Mouse (Mus musculus) leukemia stem cell, adult 10-12 weeks (primary cell): ENCODE results near the gene Zfp84. TPM values are rescaled to one million over a fixed set of nuclear protein-coding genes. Genes with fewer than 3 reads are reported as not detected.

Experiments used
- polyA plus RNA-seq: library from polyadenylated mRNA; stranded (reverse); fragments of >175 nt; gene quantifications from 2 replicates; pipeline ENCODE4 v1.2.3, GENCODE M21; 2012; ENCODE audit warnings: low replicate concordance

Zfp84 gene
- polyA plus RNA-seq: 0.28 and 2.1 TPM in 2 replicates

DNA sequence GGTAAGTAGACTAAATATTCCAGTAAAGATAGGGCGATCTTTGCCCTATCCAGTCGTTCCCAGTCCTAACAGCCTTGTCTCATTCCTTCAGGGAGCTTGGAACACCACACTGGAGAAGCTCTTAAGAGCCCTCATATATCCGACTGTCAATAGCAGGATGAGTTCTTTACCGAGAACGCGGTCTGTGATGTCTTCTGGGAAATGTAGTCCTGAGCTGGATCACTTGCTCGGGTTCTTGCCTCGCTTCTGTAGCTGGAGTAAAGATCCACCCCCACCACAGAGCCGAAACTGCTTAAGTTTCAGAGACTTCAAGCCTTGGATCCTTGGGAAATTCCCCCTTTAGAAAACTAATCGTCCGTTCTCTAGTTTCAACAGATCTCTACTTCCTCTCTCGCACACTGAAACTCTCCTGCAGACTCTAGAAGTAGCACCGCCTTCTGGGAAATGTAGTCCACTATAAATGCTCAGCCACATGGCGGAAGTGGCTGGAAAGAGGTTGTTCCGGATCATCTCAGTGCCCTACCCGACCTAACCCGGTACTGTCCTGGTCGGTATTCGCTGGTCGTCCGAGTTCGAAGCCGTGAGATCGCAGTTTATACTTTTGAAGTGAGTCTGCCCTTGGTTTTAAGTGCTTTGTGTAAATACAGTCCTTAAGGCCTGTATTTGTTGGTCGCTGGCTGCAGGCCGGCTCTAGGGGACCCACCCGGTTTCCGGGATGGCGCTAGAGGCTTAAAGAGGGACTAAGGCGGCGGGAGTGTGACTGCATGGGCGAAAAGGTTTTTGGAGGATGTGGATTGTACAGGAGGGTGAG lies at the start of gene Zfp84:
TSS of gene Zfp84 (plus strand) at position 463 of the 811 bp plus-strand sequence.

GRCm38 (mm10) chr7:29726860-29727259 lies 41.5 kb upstream of the Zfp84 start, which contains the start of gene Catsperg2:
TSS of gene Catsperg2 (minus strand) at chr7:29727032.

GRCm38 (mm10) chr7:29783871-29784551 lies 15.7 kb downstream of the Zfp84 start, which contains the start of gene Zfp30:
TSS of gene Zfp30 (plus strand) at chr7:29783998.

DNA sequence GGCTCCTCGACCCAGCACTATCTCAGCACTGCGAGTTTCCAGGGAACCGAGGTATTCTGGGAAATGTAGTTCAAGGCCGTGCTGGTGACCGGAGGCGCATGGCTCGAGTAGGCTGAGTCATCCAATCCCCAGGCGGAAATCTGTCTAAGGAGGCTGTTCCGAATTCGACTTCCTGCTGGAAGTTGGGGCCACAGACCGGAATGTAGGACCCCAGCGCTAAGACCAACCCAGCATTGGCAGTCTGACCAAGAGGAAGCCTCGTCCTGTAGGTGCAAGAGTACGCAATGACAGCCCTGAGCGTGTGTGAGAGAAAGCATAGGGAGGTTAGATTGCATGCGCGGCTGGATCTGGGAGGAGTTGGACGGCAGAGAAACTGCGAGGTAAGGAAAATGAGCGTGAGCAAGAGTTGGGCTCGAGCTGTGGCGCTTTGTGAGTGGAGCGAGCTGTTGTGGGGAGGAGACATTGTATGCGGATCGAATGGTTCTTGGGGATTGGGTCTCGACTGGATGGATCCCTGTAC lies 47.6 kb downstream of the Zfp84 start, which contains the start of gene Zfp790:
TSS of gene Zfp790 (plus strand) at position 205 of the 520 bp plus-strand sequence.

Other genes starting within 250 kb of the Zfp84 start
- 198 and 326 TPM in 2 replicates for gene Sipa1l3, start 249.9 kb upstream of the Zfp84 start, polyA plus RNA-seq
- not detected in 2 replicates for gene Catsperg2, start 41.5 kb upstream of the Zfp84 start, polyA plus RNA-seq
- gene Zfp30, start 15.4 kb downstream of the Zfp84 start, polyA plus RNA-seq: 0.43 and 0.51 TPM in 2 replicates
- gene Zfp790, start 47.6 kb downstream of the Zfp84 start, polyA plus RNA-seq: 0.18 and 0.24 TPM in 2 replicates
- gene Zfp940, start 85.1 kb downstream of the Zfp84 start, polyA plus RNA-seq: 0.16 and 0.20 TPM in 2 replicates
- gene Zfp420, start 91.4 kb downstream of the Zfp84 start, polyA plus RNA-seq: 0.41 and 0.74 TPM in 2 replicates
- 0.30 and 0.34 TPM in 2 replicates for gene Zfp27, start 138.0 kb downstream of the Zfp84 start, polyA plus RNA-seq
- gene Zfp383, start 139.7 kb downstream of the Zfp84 start, polyA plus RNA-seq: not detected in 2 replicates
- 4.0 and 5.1 TPM in 2 replicates for gene Zfp74, start 185.5 kb downstream of the Zfp84 start, polyA plus RNA-seq
- gene Zfp568, start 215.4 kb downstream of the Zfp84 start, polyA plus RNA-seq: 1.4 and 3.7 TPM in 2 replicates